Mouse (Mus musculus) lung, adult 2 months (tissue): ENCODE results near the gene Pik3ca.

Experiments used
- CTCF ChIP-seq: fragments of 200-500 bp; IDR thresholded peaks from 2 replicates; pipeline ENCODE4 v1.5.1; 2011; ENCODE audit warnings: mild to moderate bottlenecking, low read length, control low read depth; ENCODE audit not compliant: insufficient read depth
- POLR2A ChIP-seq: fragments of 200-500 bp; IDR thresholded peaks from 2 replicates; pipeline ENCODE4 v1.6.1; 2011; ENCODE audit warnings: low read depth, mild to moderate bottlenecking, control low read depth, low read length, borderline replicate concordance; ENCODE audit errors: extremely low read depth

- TF ChIP-seq CTCF (no peak), POLR2A (no peak)
Measured at GRCm38 (mm10) chr3:32419866-32420265, 22.4 kb downstream of the Pik3ca start.
